Mouse (Mus musculus): ENCODE measurements around the gene Stk10. TPM values are rescaled to one million over a fixed set of nuclear protein-coding genes. Genes with fewer than 3 reads are reported as not detected.

Stk10 gene
- polyA plus RNA-seq, 1 experiment from 2014 or later, result 3.4 TPM

DNA sequence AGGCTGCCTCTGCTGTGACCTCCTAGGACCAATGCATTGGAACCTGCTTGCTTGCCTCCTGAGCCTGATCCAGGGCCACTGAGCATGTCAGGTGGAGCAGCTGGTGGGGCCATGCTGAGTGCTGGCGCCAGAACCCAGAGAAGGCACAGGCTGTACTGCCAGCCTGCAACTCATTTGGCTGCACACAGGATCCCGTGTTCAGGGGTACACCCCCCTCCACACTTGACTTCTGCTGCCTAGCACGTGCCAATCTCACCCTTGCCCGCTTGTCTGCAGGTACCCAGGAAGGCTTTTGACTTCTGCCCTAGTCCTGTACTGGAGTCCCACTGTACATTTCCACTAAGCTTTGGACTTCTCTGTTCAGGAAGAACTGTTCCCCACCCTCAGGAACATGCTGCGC, 90.1 kb downstream of the Stk10 start:
- 83% methylated on average over 5 of the region's 5 CpGs for WGBS

DNA sequence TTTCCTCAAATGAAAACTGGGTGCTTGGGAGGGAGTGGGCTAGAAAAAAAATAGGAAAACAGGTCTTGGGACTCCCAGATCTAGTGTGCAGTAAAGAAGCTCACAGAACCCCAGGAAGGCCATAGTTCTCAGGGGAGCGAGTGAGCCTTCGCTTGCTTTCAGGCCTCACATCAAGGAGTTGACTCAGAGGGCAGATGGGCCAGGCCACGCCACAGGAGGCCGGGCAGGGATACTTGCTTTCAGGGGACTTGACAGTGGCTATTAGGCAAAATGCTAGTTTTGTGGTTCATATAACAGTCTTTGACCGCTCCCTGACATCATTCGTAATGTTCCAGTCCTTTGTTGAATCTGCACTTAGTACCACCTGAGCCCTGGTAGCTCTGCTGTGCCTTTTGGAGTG, 90.8 kb downstream of the Stk10 start:
- Histone ChIP-seq H3K4me1 (ENCODE audit: control insufficient read depth, insufficient read depth, low read length) (peaks cover 14% of the 10 kb centered on the region), H3K9ac (replicated peaks; ENCODE audit: low read depth, low read length) (no peak overlapping the region), H3K27me3 (ENCODE audit: control insufficient read depth, insufficient read depth, low read length) (no peaks in the 10 kb centered on the region), H3K4me3 (ENCODE audit: low read depth, low read length) (no peak overlapping the region), H3K9me3 (ENCODE audit: control insufficient read depth, low read depth, low read length) (no peaks in the 10 kb centered on the region), H3K27ac (ENCODE audit: low read length) (no peak overlapping the region), H3K36me3 (ENCODE audit: control insufficient read depth, insufficient read depth, low read length) (no peaks in the 10 kb centered on the region), H3K4me2 (replicated peaks; ENCODE audit: low read depth, low read length) (no peak overlapping the region)
- no peak for ATAC-seq (ENCODE audit: insufficient number of reproducible peaks, insufficient read depth, low FRiP score, low read depth)
- WGBS, result 78% methylated on average over 6 of the region's 6 CpGs

More for the DNA sequence above, 90.1 kb downstream of the Stk10 start:
- H3K9ac ChIP-seq (replicated peaks; ENCODE audit: low read depth, low read length), result no peak overlapping the region
- peaks cover 15% of the 10 kb centered on the region for H3K4me1 ChIP-seq (ENCODE audit: control insufficient read depth, insufficient read depth, low read length)
- no peaks in the 10 kb centered on the region for H3K27me3 ChIP-seq (ENCODE audit: control insufficient read depth, insufficient read depth, low read length)
- no peak for ATAC-seq (ENCODE audit: insufficient number of reproducible peaks, insufficient read depth, low FRiP score, low read depth)
- no peak overlapping the region for H3K4me3 ChIP-seq (ENCODE audit: low read depth, low read length)
- no peaks in the 10 kb centered on the region for H3K9me3 ChIP-seq (ENCODE audit: control insufficient read depth, low read depth, low read length)
- no peaks in the 10 kb centered on the region for H3K36me3 ChIP-seq (ENCODE audit: control insufficient read depth, insufficient read depth, low read length)
- no peak overlapping the region for H3K4me2 ChIP-seq (replicated peaks; ENCODE audit: low read depth, low read length)
- no peak overlapping the region for H3K27ac ChIP-seq (ENCODE audit: low read length)

DNA sequence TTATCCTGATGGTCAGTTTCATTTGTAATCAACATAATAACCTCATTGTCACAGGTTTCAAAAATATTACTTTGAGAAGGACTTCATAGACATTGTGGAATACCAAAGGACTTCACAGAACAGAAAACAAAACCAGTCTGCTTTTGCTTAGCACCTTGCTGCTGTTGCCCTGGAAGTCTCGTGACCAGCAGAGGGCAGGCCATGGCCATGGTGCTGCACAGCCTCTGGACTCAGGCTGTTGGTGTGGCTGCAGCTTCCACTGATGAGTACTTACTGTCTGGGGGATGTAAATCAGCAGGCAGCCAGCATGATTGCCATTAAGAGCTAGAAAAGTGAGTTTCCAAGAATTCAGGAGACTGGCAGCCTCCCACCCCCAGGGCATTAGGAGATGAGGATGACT, 92.6 kb downstream of the Stk10 start:
- H3K4me2 ChIP-seq (replicated peaks; ENCODE audit: low read depth, low read length), result no peak overlapping the region
- no peak for ATAC-seq (ENCODE audit: insufficient number of reproducible peaks, insufficient read depth, low FRiP score, low read depth)
- no peaks in the 10 kb centered on the region for H3K36me3 ChIP-seq (ENCODE audit: control insufficient read depth, insufficient read depth, low read length)
- no peak overlapping the region for H3K4me3 ChIP-seq (ENCODE audit: low read depth, low read length)
- H3K27me3 ChIP-seq (ENCODE audit: control insufficient read depth, insufficient read depth, low read length), result no peaks in the 10 kb centered on the region
- H3K9ac ChIP-seq (replicated peaks; ENCODE audit: low read depth, low read length), result no peak overlapping the region
- WGBS, result 59% methylated on average over 1 of the region's 1 CpGs
- no peaks in the 10 kb centered on the region for H3K9me3 ChIP-seq (ENCODE audit: control insufficient read depth, low read depth, low read length)
- no peak overlapping the region for H3K27ac ChIP-seq (ENCODE audit: low read length)
- no peaks in the 10 kb centered on the region for H3K4me1 ChIP-seq (ENCODE audit: control insufficient read depth, insufficient read depth, low read length)

- Histone ChIP-seq H3K9me3 (ENCODE audit: control insufficient read depth, low read depth, low read length) (no peaks in the 10 kb centered on the region), H3K36me3 (ENCODE audit: control insufficient read depth, insufficient read depth, low read length) (no peaks in the 10 kb centered on the region), H3K27me3 (ENCODE audit: control insufficient read depth, insufficient read depth, low read length) (no peaks in the 10 kb centered on the region), H3K4me2 (replicated peaks; ENCODE audit: low read depth, low read length) (no peak overlapping the region), H3K27ac (ENCODE audit: low read length) (no peak overlapping the region), H3K4me3 (ENCODE audit: low read depth, low read length) (no peak overlapping the region), H3K9ac (replicated peaks; ENCODE audit: low read depth, low read length) (no peak overlapping the region), H3K4me1 (ENCODE audit: control insufficient read depth, insufficient read depth, low read length) (no peaks in the 10 kb centered on the region)
- WGBS, result 76% methylated on average over 6 of the region's 6 CpGs
- no peak for ATAC-seq (ENCODE audit: insufficient number of reproducible peaks, insufficient read depth, low FRiP score, low read depth)
Measured at GRCm38 (mm10) chr11:32626079-32626478, 93.0 kb downstream of the Stk10 start.

- H3K36me3 ChIP-seq (ENCODE audit: control insufficient read depth, insufficient read depth, low read length), result no peaks in the 10 kb centered on the region
- H3K27ac ChIP-seq (ENCODE audit: low read length), result no peak overlapping the region
- H3K27me3 ChIP-seq (ENCODE audit: control insufficient read depth, insufficient read depth, low read length), result no peaks in the 10 kb centered on the region
- no peaks in the 10 kb centered on the region for H3K9me3 ChIP-seq (ENCODE audit: control insufficient read depth, low read depth, low read length)
- no peak overlapping the region for H3K4me2 ChIP-seq (replicated peaks; ENCODE audit: low read depth, low read length)
- H3K4me3 ChIP-seq (ENCODE audit: low read depth, low read length), result no peak overlapping the region
- ATAC-seq (ENCODE audit: insufficient number of reproducible peaks, insufficient read depth, low FRiP score, low read depth), result no peak
- no peak overlapping the region for H3K9ac ChIP-seq (replicated peaks; ENCODE audit: low read depth, low read length)
- WGBS, result 81% methylated on average over 6 of the region's 6 CpGs
- H3K4me1 ChIP-seq (ENCODE audit: control insufficient read depth, insufficient read depth, low read length), result no peaks in the 10 kb centered on the region
Measured at GRCm38 (mm10) chr11:32627900-32628299, 94.8 kb downstream of the Stk10 start.

- no peak for ATAC-seq (ENCODE audit: insufficient number of reproducible peaks, insufficient read depth, low FRiP score, low read depth)
- Histone ChIP-seq H3K4me3 (ENCODE audit: low read depth, low read length) (no peak overlapping the region), H3K27ac (ENCODE audit: low read length) (no peak overlapping the region), H3K4me2 (replicated peaks; ENCODE audit: low read depth, low read length) (no peak overlapping the region), H3K4me1 (ENCODE audit: control insufficient read depth, insufficient read depth, low read length) (no peaks in the 10 kb centered on the region), H3K36me3 (ENCODE audit: control insufficient read depth, insufficient read depth, low read length) (no peaks in the 10 kb centered on the region), H3K27me3 (ENCODE audit: control insufficient read depth, insufficient read depth, low read length) (no peaks in the 10 kb centered on the region), H3K9ac (replicated peaks; ENCODE audit: low read depth, low read length) (no peak overlapping the region), H3K9me3 (ENCODE audit: control insufficient read depth, low read depth, low read length) (no peaks in the 10 kb centered on the region)
- WGBS, result 70% methylated on average over 4 of the region's 4 CpGs
Measured at GRCm38 (mm10) chr11:32629713-32630211, 96.7 kb downstream of the Stk10 start.

- Histone ChIP-seq H3K27me3 (ENCODE audit: control insufficient read depth, insufficient read depth, low read length) (no peaks in the 10 kb centered on the region), H3K4me3 (ENCODE audit: low read depth, low read length) (no peak overlapping the region), H3K9ac (replicated peaks; ENCODE audit: low read depth, low read length) (no peak overlapping the region), H3K4me2 (replicated peaks; ENCODE audit: low read depth, low read length) (no peak overlapping the region), H3K4me1 (ENCODE audit: control insufficient read depth, insufficient read depth, low read length) (no peaks in the 10 kb centered on the region), H3K9me3 (ENCODE audit: control insufficient read depth, low read depth, low read length) (no peaks in the 10 kb centered on the region), H3K27ac (ENCODE audit: low read length) (no peak overlapping the region), H3K36me3 (ENCODE audit: control insufficient read depth, insufficient read depth, low read length) (no peaks in the 10 kb centered on the region)
- no peak for ATAC-seq (ENCODE audit: insufficient number of reproducible peaks, insufficient read depth, low FRiP score, low read depth)
- 93% methylated on average over 5 of the region's 5 CpGs for WGBS
Measured at GRCm38 (mm10) chr11:32632671-32633070, 99.6 kb downstream of the Stk10 start.

- 67% methylated on average over 3 of the region's 3 CpGs for WGBS
- no peaks in the 10 kb centered on the region for H3K27me3 ChIP-seq (ENCODE audit: control insufficient read depth, insufficient read depth, low read length)
- H3K36me3 ChIP-seq (ENCODE audit: control insufficient read depth, insufficient read depth, low read length), result no peaks in the 10 kb centered on the region
- H3K9ac ChIP-seq (replicated peaks; ENCODE audit: low read depth, low read length), result no peak overlapping the region
- no peaks in the 10 kb centered on the region for H3K9me3 ChIP-seq (ENCODE audit: control insufficient read depth, low read depth, low read length)
- no peak for ATAC-seq (ENCODE audit: insufficient number of reproducible peaks, insufficient read depth, low FRiP score, low read depth)
- H3K27ac ChIP-seq (ENCODE audit: low read length), result no peak overlapping the region
- H3K4me3 ChIP-seq (ENCODE audit: low read depth, low read length), result no peak overlapping the region
- no peaks in the 10 kb centered on the region for H3K4me1 ChIP-seq (ENCODE audit: control insufficient read depth, insufficient read depth, low read length)
- no peak overlapping the region for H3K4me2 ChIP-seq (replicated peaks; ENCODE audit: low read depth, low read length)
Measured at GRCm38 (mm10) chr11:32633542-32633941, 100.4 kb downstream of the Stk10 start.

GRCm38 (mm10) chr11:32634143-32634542, 101.0 kb downstream of the Stk10 start:
- no peaks in the 10 kb centered on the region for H3K27me3 ChIP-seq (ENCODE audit: control insufficient read depth, insufficient read depth, low read length)
- H3K9me3 ChIP-seq (ENCODE audit: control insufficient read depth, low read depth, low read length), result no peaks in the 10 kb centered on the region
- ATAC-seq (ENCODE audit: insufficient number of reproducible peaks, insufficient read depth, low FRiP score, low read depth), result peak; percentile 23; the same call in 1 of the 2 replicates
- no peak overlapping the region for H3K27ac ChIP-seq (ENCODE audit: low read length)
- no peaks in the 10 kb centered on the region for H3K36me3 ChIP-seq (ENCODE audit: control insufficient read depth, insufficient read depth, low read length)
- WGBS, result 36% methylated on average over 2 of the region's 2 CpGs
- H3K9ac ChIP-seq (replicated peaks; ENCODE audit: low read depth, low read length), result no peak overlapping the region
- no peak overlapping the region for H3K4me3 ChIP-seq (ENCODE audit: low read depth, low read length)
- no peak overlapping the region for H3K4me2 ChIP-seq (replicated peaks; ENCODE audit: low read depth, low read length)
- no peaks in the 10 kb centered on the region for H3K4me1 ChIP-seq (ENCODE audit: control insufficient read depth, insufficient read depth, low read length)
